Mouse (Mus musculus) lung, adult 2 months (tissue): ENCODE results near the gene Tex35.

ENCODE experiments used
- CTCF ChIP-seq: fragments of 200-500 bp; IDR thresholded peaks from 2 replicates; pipeline ENCODE4 v1.5.1; 2011; ENCODE audit warnings: mild to moderate bottlenecking, low read length, control low read depth; ENCODE audit not compliant: insufficient read depth
- POLR2A ChIP-seq: fragments of 200-500 bp; IDR thresholded peaks from 2 replicates; pipeline ENCODE4 v1.6.1; 2011; ENCODE audit warnings: low read depth, mild to moderate bottlenecking, control low read depth, low read length, borderline replicate concordance; ENCODE audit errors: extremely low read depth

DNA sequence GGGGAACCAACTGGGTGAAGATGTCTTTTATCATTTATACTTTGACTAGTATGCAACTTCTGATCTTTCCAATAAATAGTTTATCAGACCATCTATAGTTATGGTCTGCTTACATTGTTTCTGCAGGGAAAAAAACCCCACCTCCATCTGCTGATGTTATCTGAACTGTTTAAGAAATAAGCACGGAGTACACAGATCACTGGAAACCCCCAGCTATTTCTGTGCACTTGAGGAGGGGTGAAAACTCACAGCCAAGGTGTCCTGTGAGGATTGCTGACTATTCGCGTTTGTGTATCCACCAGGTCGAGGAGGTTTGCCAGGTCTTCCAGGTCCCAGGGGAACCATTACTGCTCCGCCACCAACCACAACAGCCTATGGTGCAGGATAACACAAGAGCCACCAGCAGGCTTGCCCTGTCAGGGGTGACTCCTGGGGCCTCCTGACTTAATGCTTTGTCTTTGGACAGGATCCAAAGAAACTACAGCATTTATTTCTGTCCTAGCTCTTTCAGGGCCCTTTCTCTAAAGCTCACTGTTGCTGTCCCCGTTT, 1.9 kb upstream of the Tex35 start:
- TF ChIP-seq CTCF (no peak), POLR2A (no peak)
